Mouse (Mus musculus) kidney, postnatal 0 days (tissue): ENCODE results near the gene Rab20. TPM values are rescaled to one million over a fixed set of nuclear protein-coding genes. Genes with fewer than 3 reads are reported as not detected.

Experiments used
- ATAC-seq: fragments of 200-750 bp; cut with Nextera tagmentation; replicated peaks from 2 replicates; pipeline ENCODE4 v1.8.0; 2017; ENCODE audit warnings: low read depth, moderate number of reproducible peaks, moderate TSS enrichment, moderate library complexity; ENCODE audit not compliant: low FRiP score
- DNase-seq: peaks from one replicate; pipeline ENCODE4 v3.0.0-alpha.2; 2016; ENCODE audit warnings: low spot score
- H3K27ac ChIP-seq: fragments of 300-500 bp; sonication (generic); 2 replicates; pipeline ENCODE4 v1.5.1; 2014; ENCODE audit warnings: mild to moderate bottlenecking
- H3K27me3 ChIP-seq: fragments of 300-500 bp; sonication (generic); 2 replicates; pipeline ENCODE4 v1.6.1; 2014; ENCODE audit warnings: low read length, mixed read lengths; ENCODE audit not compliant: insufficient read depth
- H3K36me3 ChIP-seq: fragments of 300-500 bp; sonication (generic); 2 replicates; pipeline ENCODE4 v1.6.1; 2014; ENCODE audit warnings: low read length, mixed read lengths; ENCODE audit not compliant: insufficient read depth
- H3K4me1 ChIP-seq: fragments of 300-500 bp; sonication (generic); replicated peaks from 2 replicates; pipeline ENCODE4 v1.6.1; 2014; ENCODE audit warnings: antibody characterized with exemption, low read length, mixed read lengths; ENCODE audit not compliant: insufficient read depth
- H3K4me2 ChIP-seq: fragments of 300-500 bp; sonication (generic); 2 replicates; pipeline ENCODE4 v1.6.1; 2014; ENCODE audit warnings: mild to moderate bottlenecking, low read length, moderate library complexity, mixed read lengths
- H3K4me3 ChIP-seq: fragments of 300-500 bp; sonication (generic); replicated peaks from 2 replicates; pipeline ENCODE4 v1.5.1; 2014; ENCODE audit warnings: low read depth, low read length
- H3K9ac ChIP-seq: fragments of 300-500 bp; sonication (generic); 2 replicates; pipeline ENCODE4 v1.6.1; 2014; ENCODE audit warnings: low read depth, low read length
- H3K9me3 ChIP-seq: fragments of 300-500 bp; sonication (generic); replicated peaks from 2 replicates; pipeline ENCODE4 v1.6.1; 2016; ENCODE audit warnings: low read length, inconsistent platforms, mixed read lengths
- CTCF ChIP-seq: IDR thresholded peaks from 2 replicates; pipeline ENCODE4 v1.5.1; 2016; ENCODE audit warnings: antibody characterized with exemption, low read depth, mild to moderate bottlenecking, moderate library complexity
- WGBS: fragments of 180-500 bp; shearing (Covaris S2); extraction: QIAGEN DNeasy Blood & Tissue Kit; methylation state at CpG from one replicate; pipeline ENCODE4 v1.1.7; 2014; 5-methylcytosine and 5-hydroxymethylcytosine counted together
- polyA plus RNA-seq: library from polyadenylated mRNA; unstranded; fragments of >200 nt; fragmentation: Nextera tagmentation; extraction: Ambion mirVana; gene quantifications from 2 replicates; pipeline ENCODE4 v1.2.1, GENCODE M21; 2015

Gene Rab20
- polyA plus RNA-seq, result 44.3 and 48.0 TPM in 2 replicates

GRCm38 (mm10) chr8:11477811-11478761 is at the start of gene Rab20:
Rab20 (minus strand) TSS chr8:11478710.
- no peaks in the 10 kb centered on the region for H3K27me3 ChIP-seq
- peak; percentile 73 for ATAC-seq

GRCm38 (mm10) chr8:11523331-11523730 is 44.8 kb upstream of the Rab20 start:
- TF ChIP-seq CTCF, result no peak
- no peaks in the 10 kb centered on the region for H3K9me3 ChIP-seq
- no peaks in the 10 kb centered on the region for H3K27me3 ChIP-seq
- 79% methylated on average over 3 of the region's 3 CpGs for WGBS
- H3K36me3 ChIP-seq, result peaks cover 13% of the 10 kb centered on the region
- ATAC-seq (no peak), DNase-seq (no peak)
- H3K4me2 ChIP-seq, result no peak overlapping the region
- no peak overlapping the region for H3K9ac ChIP-seq
- no peaks in the 10 kb centered on the region for H3K4me1 ChIP-seq
- no peak overlapping the region for H3K4me3 ChIP-seq
- H3K27ac ChIP-seq, result no peak overlapping the region

More at GRCm38 (mm10) chr8:11477811-11478761, at the start of gene Rab20:
- H3K36me3 ChIP-seq, result no peaks in the 10 kb centered on the region
- peak within 1 kb of the TSS; percentile 65 for H3K4me3 ChIP-seq
- peak; percentile 87 for DNase-seq
- peak within 1 kb of the TSS; percentile 78 for H3K9ac ChIP-seq
- TF ChIP-seq CTCF, result no peak
- peak within 1 kb of the TSS; percentile 85 for H3K27ac ChIP-seq
- peaks cover 26% of the 10 kb centered on the region; the same call in 1 of the 2 replicates for H3K4me1 ChIP-seq
- WGBS, result under 1% methylated on average over 69 of the region's 69 CpGs
- peak within 1 kb of the TSS; percentile 94 for H3K4me2 ChIP-seq
- H3K9me3 ChIP-seq, result no peaks in the 10 kb centered on the region

GRCm38 (mm10) chr8:11518676-11519075 is 40.2 kb upstream of the Rab20 start:
- Histone ChIP-seq H3K9me3 (no peaks in the 10 kb centered on the region), H3K9ac (no peak overlapping the region), H3K4me2 (no peak overlapping the region), H3K36me3 (peaks cover 34% of the 10 kb centered on the region), H3K4me1 (no peaks in the 10 kb centered on the region), H3K27me3 (no peaks in the 10 kb centered on the region), H3K27ac (no peak overlapping the region), H3K4me3 (no peak overlapping the region)
- no peak for ATAC-seq
- DNase-seq, result no peak
- TF ChIP-seq CTCF, result no peak
- WGBS, result 85% methylated on average over 11 of the region's 11 CpGs

- WGBS, result 73% methylated on average over 6 of the region's 6 CpGs
- Histone ChIP-seq H3K4me3 (no peak overlapping the region), H3K9me3 (no peaks in the 10 kb centered on the region), H3K36me3 (peaks cover 40% of the 10 kb centered on the region), H3K9ac (no peak overlapping the region), H3K27ac (no peak overlapping the region), H3K4me1 (no peaks in the 10 kb centered on the region), H3K4me2 (no peak overlapping the region), H3K27me3 (no peaks in the 10 kb centered on the region)
- DNase-seq (no peak), ATAC-seq (no peak)
- no peak for TF ChIP-seq CTCF
Observed at GRCm38 (mm10) chr8:11518056-11518396, 39.5 kb upstream of the Rab20 start.

- Histone ChIP-seq H3K9me3 (no peaks in the 10 kb centered on the region), H3K4me3 (no peak overlapping the region), H3K27ac (no peak overlapping the region), H3K4me2 (no peak overlapping the region), H3K36me3 (peaks cover 45% of the 10 kb centered on the region), H3K9ac (no peak overlapping the region), H3K4me1 (no peaks in the 10 kb centered on the region), H3K27me3 (no peaks in the 10 kb centered on the region)
- TF ChIP-seq CTCF, result no peak
- no peak for ATAC-seq
- WGBS, result 83% methylated on average over 16 of the region's 16 CpGs
- no peak for DNase-seq
Observed at GRCm38 (mm10) chr8:11517366-11518055, 39.0 kb upstream of the Rab20 start.

- H3K4me1 ChIP-seq, result no peaks in the 10 kb centered on the region
- TF ChIP-seq CTCF, result no peak
- peaks cover 57% of the 10 kb centered on the region for H3K36me3 ChIP-seq
- 95% methylated on average over 9 of the region's 9 CpGs for WGBS
- no peaks in the 10 kb centered on the region for H3K9me3 ChIP-seq
- H3K27me3 ChIP-seq, result no peaks in the 10 kb centered on the region
- no peak overlapping the region for H3K4me3 ChIP-seq
- ATAC-seq (no peak), DNase-seq (no peak)
- no peak overlapping the region for H3K27ac ChIP-seq
- H3K9ac ChIP-seq, result no peak overlapping the region
- no peak overlapping the region for H3K4me2 ChIP-seq
Observed at GRCm38 (mm10) chr8:11516292-11516691, 37.8 kb upstream of the Rab20 start.
